Mouse (Mus musculus) spleen, adult 2 months (tissue): ENCODE data around the gene Mn1.

Experiments
- CTCF ChIP-seq: fragments of 200-500 bp; IDR thresholded peaks from 2 replicates; pipeline ENCODE4 v1.5.1; 2011; ENCODE audit warnings: mild to moderate bottlenecking, inconsistent platforms; ENCODE audit not compliant: insufficient read depth, insufficient read length, insufficient replicate concordance; ENCODE audit errors: extremely low read depth
- POLR2A ChIP-seq: fragments of 200-500 bp; IDR thresholded peaks from 2 replicates; pipeline ENCODE4 v1.6.1; 2011; ENCODE audit warnings: low read depth, low read length, inconsistent platforms

- TF ChIP-seq CTCF (no peak), POLR2A (no peak)
These were observed 21.2 kb downstream of the Mn1 start for GRCm38 (mm10) chr5:111438336-111438735.
